Mouse (Mus musculus) regulatory T cell (primary cell): ENCODE measurements around the gene Ing1.

Source experiments
- in situ Hi-C: fragments of 300-600 bp; cut with MboI, MseI; formaldehyde crosslinking; loops from one replicate; pipeline ENCODE4 v1.15.1; 2025; ENCODE audit warnings: high pct_unique_total_duplicates

Gene Ing1

DNA sequence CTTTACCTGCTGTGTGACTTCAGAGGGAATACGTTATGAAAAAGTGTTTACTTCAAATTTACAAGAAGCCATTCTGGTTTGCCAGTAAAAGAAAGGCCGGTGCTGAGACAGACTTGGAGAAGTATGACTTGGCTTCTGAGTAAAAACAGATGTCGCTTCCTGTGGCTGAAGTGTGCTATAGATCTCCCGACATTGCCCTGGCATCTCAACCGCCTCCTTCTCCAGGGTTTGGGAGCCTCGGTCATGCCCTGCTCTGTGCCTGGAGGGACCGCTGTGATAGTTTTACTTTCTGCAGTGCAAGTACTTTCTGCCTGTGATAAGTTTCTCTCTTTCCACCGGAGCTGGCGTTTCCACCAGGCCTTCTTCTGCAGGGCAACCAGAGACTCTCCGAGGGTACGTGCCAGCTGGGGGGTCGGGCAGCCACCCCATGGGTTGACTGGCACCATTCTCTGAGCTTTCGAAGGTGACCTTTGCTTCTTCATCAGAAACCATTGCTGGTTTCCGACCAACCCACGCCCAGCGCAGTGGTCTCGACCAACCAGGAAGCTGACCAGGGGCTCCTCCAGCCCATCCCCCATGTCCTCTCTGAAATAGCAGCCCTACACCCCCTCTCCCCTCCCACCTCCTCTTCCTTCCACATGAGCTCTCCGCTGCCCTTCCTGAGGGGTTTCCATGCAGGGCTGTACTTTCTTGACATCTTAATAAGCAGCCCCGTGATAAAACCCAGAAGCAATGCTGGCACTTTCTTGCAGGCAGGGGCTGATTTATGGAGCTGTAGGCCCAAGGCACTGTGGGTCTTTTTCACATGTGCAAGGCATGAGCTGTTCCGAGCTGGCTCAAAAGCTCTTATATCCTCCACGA is 30.4 kb downstream of the Ing1 start:
- in situ Hi-C loops = no loop called here

GRCm38 (mm10) chr8:11586374-11586745 is 31.0 kb downstream of the Ing1 start:
- in situ Hi-C loops = no loop called here

- in situ Hi-C loops = no loop called here
These were observed 36.5 kb downstream of the Ing1 start for GRCm38 (mm10) chr8:11591837-11592236.

DNA sequence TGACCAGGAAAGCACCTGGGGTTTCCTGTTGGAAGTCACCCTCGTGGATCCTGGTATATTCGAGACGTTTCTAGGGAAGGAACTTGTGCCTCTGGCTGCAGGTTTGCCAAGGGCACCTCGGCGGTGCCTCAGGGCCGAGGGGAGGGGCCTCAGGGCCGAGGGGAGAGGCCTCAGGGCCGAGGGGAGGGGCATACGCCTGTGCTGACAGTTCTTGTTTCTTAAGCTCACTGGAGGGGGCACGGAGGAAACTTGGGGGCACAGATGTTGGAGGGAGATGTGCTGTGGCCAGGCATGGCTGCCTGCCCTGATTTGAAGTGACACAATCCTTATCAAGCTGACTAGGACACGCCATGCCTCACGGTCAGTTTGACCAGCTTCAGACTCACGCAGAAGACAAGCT is 36.9 kb downstream of the Ing1 start:
- in situ Hi-C loops = no loop called here

DNA sequence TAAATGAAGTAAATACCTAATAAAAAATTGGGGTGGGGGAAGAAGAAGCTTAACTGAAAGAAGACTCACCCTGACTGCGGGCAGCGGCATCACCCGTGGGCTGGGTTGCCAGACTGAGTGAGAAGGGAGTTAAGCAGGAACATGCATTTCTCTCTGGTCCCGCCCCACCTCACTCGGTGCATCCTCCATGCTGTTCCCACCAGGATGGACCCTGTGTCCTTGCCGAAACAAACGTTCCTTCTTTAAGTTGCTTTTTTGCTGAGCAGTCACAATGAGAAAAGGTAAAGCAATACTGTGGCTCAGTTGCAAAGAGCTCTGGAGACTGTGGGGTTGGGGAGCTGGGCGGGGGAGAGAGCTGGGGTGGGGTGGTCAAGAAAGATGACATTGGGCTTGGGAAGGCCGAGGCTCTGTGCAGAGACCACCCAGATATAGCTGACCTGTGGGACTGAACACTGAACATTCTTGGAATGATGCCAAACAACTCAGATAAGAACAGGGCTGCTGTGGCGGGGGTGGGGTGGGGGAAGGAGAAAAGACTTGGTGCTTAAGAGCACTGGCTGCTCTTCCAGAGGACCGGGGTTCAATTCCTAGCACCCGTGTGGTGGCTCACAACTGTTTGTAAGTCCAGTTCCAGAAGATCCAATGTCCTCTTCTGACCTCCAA is 38.0 kb downstream of the Ing1 start:
- in situ Hi-C loops = no loop called here

DNA sequence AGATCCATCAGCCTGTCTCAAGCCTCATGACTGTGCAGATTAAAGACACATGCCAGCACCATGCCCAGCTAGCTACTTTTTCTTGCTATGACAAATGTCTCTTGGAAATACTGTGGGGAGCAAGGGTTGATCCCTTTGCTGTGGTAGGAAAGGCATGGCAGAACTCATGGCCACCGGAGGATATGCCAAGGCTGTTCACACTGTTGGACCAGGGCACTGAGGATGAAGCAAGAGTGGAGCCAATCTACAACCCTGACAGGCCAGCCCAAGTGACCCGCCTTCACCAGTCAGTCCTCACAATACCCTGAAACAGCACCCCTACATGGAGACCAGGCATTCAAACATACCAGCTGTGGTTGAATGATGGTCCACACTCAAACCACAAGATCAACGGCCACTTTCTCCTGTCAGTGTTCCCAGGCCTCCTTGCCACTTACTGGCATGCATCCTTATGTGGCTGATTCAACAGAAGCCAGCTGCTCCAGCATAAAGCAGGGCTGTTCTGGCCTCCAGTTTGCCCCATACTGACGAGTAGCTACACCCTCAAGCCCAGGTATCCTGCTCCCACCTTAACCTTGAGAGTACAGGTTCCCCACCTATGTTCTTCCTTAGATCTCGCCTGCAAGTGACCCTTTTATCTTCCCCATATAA is 45.1 kb downstream of the Ing1 start:
- in situ Hi-C loops = no loop called here

- in situ Hi-C loops = no loop called here
These were observed 46.8 kb downstream of the Ing1 start for GRCm38 (mm10) chr8:11602006-11602680.

DNA sequence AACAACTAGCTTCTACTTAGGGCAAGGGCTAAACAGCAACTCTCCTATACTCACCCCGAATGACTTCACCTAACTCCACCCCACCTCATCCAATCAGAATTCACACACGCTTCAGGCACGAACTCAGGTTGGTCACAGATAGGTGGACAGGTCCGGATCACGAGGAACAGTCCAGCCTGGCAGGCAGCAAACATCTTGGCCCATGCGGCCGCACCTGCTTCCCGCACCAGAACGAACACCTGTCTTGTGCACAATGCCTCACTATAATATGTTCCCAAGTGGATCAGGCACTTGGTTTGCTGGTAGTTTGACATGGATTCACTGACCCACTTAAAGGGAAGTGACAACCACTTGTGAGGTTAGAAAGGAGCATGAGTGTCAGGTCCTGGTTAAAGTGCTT is 53.5 kb downstream of the Ing1 start:
- in situ Hi-C loops = no loop called here
